Mouse (Mus musculus): ENCODE measurements around the gene Tpbpb. TPM values are rescaled to one million over a fixed set of nuclear protein-coding genes. Genes with fewer than 3 reads are reported as not detected.

Gene Tpbpb
- not detected for polyA plus RNA-seq (2015; fragmentation: Illumina TruSeq; extraction: RNeasy Lipid Tissue Mini Kit (QIAGEN cat#74804); ENCODE audit: low read depth, low replicate concordance)

GRCm38 (mm10) chr13:60904780-60905179, at the start of gene Tpbpb:
Tpbpb (minus strand) TSS chr13:60904880.

GRCm38 (mm10) chr13:60941884-60942283, 37.2 kb upstream of the Tpbpb start, which contains the start of gene Tpbpa:
Tpbpa (minus strand) TSS chr13:60941984.

GRCm38 (mm10) chr13:60936500-60936901, 31.8 kb upstream of the Tpbpb start, which contains the start of the genes Gm49391 and Ctla2a:
Gm49391 (minus strand) TSS chr13:60936571.
Ctla2a (minus strand) TSS chr13:60936625.

GRCm38 (mm10) chr13:60935490-60935889, 30.8 kb upstream of the Tpbpb start, which contains the start of gene Gm49393:
Gm49393 (minus strand) TSS chr13:60935590.

GRCm38 (mm10) chr13:60897328-60897727, 7.4 kb downstream of the Tpbpb start, which contains the start of gene Ctla2b:
Ctla2b (minus strand) TSS chr13:60897447.

GRCm38 (mm10) chr13:60896794-60897193, 7.9 kb downstream of the Tpbpb start, which contains the start of gene Gm49392:
Gm49392 (minus strand) TSS chr13:60896894.

GRCm38 (mm10) chr13:60864281-60864680, 40.4 kb downstream of the Tpbpb start, which contains the start of gene 4930486L24Rik:
4930486L24Rik (minus strand) TSS chr13:60864475.

Other genes starting within 250 kb of the Tpbpb start
- gene BC051665, start 118.5 kb downstream of the Tpbpb start, polyA plus RNA-seq (2015; fragmentation: Illumina TruSeq; extraction: RNeasy Lipid Tissue Mini Kit (QIAGEN cat#74804); ENCODE audit: low read depth, low replicate concordance), result not detected
- gene Ctsll3, start 102.0 kb downstream of the Tpbpb start, polyA plus RNA-seq (2015; fragmentation: Illumina TruSeq; extraction: RNeasy Lipid Tissue Mini Kit (QIAGEN cat#74804); ENCODE audit: low read depth, low replicate concordance), result not detected
- 0.40 TPM for gene 4930486L24Rik, start 40.4 kb downstream of the Tpbpb start, polyA plus RNA-seq (2015; fragmentation: Illumina TruSeq; extraction: RNeasy Lipid Tissue Mini Kit (QIAGEN cat#74804); ENCODE audit: low read depth, low replicate concordance)
- not detected for gene Gm49392, start 8.0 kb downstream of the Tpbpb start, polyA plus RNA-seq (2015; fragmentation: Illumina TruSeq; extraction: RNeasy Lipid Tissue Mini Kit (QIAGEN cat#74804); ENCODE audit: low read depth, low replicate concordance)
- 1.7 TPM for gene Ctla2b, start 7.4 kb downstream of the Tpbpb start, polyA plus RNA-seq (2015; fragmentation: Illumina TruSeq; extraction: RNeasy Lipid Tissue Mini Kit (QIAGEN cat#74804); ENCODE audit: low read depth, low replicate concordance)
- gene Gm49393, start 30.7 kb upstream of the Tpbpb start, polyA plus RNA-seq (2015; fragmentation: Illumina TruSeq; extraction: RNeasy Lipid Tissue Mini Kit (QIAGEN cat#74804); ENCODE audit: low read depth, low replicate concordance), result not detected
- 0.54 TPM for gene Gm49391, start 31.7 kb upstream of the Tpbpb start, polyA plus RNA-seq (2015; fragmentation: Illumina TruSeq; extraction: RNeasy Lipid Tissue Mini Kit (QIAGEN cat#74804); ENCODE audit: low read depth, low replicate concordance)
- gene Ctla2a, start 31.7 kb upstream of the Tpbpb start, polyA plus RNA-seq (2015; fragmentation: Illumina TruSeq; extraction: RNeasy Lipid Tissue Mini Kit (QIAGEN cat#74804); ENCODE audit: low read depth, low replicate concordance), result 12.0 TPM
- gene Tpbpa, start 37.1 kb upstream of the Tpbpb start, polyA plus RNA-seq (2015; fragmentation: Illumina TruSeq; extraction: RNeasy Lipid Tissue Mini Kit (QIAGEN cat#74804); ENCODE audit: low read depth, low replicate concordance), result not detected
- not detected for gene Ctsj, start 101.1 kb upstream of the Tpbpb start, polyA plus RNA-seq (2015; fragmentation: Illumina TruSeq; extraction: RNeasy Lipid Tissue Mini Kit (QIAGEN cat#74804); ENCODE audit: low read depth, low replicate concordance)
- gene Ctsq, start 135.8 kb upstream of the Tpbpb start, polyA plus RNA-seq (2015; fragmentation: Illumina TruSeq; extraction: RNeasy Lipid Tissue Mini Kit (QIAGEN cat#74804); ENCODE audit: low read depth, low replicate concordance), result not detected

Data from brain, adult 10 weeks (tissue).